Mouse (Mus musculus) lung, postnatal 0 days (tissue): Measurements from ENCODE around the gene Xrcc4.

Source experiments
- CTCF ChIP-seq: IDR thresholded peaks from 2 replicates; pipeline ENCODE4 v1.5.1; 2016; ENCODE audit warnings: antibody characterized with exemption, mild to moderate bottlenecking
- EP300 ChIP-seq: IDR thresholded peaks from 2 replicates; pipeline ENCODE4 v1.6.1; 2016; ENCODE audit warnings: antibody characterized with exemption, mild to moderate bottlenecking, control low read depth

GRCm38 (mm10) chr13:89762339-89762738, 327.1 kb downstream of the Xrcc4 start:
- TF ChIP-seq CTCF (no peak), EP300 (no peak)
